In genomic region chr7:80187501-80187900, GRCm38 (mm10) we compare ENCODE assay signal across 8 mouse cellular contexts. TPM values are rescaled to one million over a fixed set of nuclear protein-coding genes. Genes with fewer than 3 reads are reported as not detected.
DNase-seq lines count a peak whose midpoint lies in the region; ATAC-seq and TF ChIP-seq lines count a peak whose summit lies in the region.

No protein-coding gene starts in this region.

- H3K36me3 ChIP-seq in megakaryocyte, embryonic 14.5 days (replicated peaks; ENCODE audit: low read length), result peaks cover 4% of the 10 kb centered on the region
- no peaks in the 10 kb centered on the region for H3K36me3 ChIP-seq in limb, embryonic 14.5 days (ENCODE audit: control insufficient read depth, insufficient read depth, low read length)
- H3K36me3 ChIP-seq in stomach, embryonic 15.5 days, result no peaks in the 10 kb centered on the region

- H3K9ac ChIP-seq in limb, embryonic 14.5 days (ENCODE audit: low read depth, low read length, severe bottlenecking), result no peak overlapping the region
- H3K9ac ChIP-seq in stomach, embryonic 15.5 days, result peak overlapping the region; percentile 19; the same call in 1 of the 2 replicates

- DNase-seq in cerebellum, adult 9-10 months, result peak; percentile 46
- DNase-seq in limb, embryonic 14.5 days (ENCODE audit: low spot score), result no peak
- no peak for DNase-seq in spleen, postnatal 4 days (ENCODE audit: low spot score in 2 of 2)
- DNase-seq in frontal cortex, postnatal 25 days (ENCODE audit: low spot score in 2 of 2), result no peak

- H3K4me1 ChIP-seq in megakaryocyte, embryonic 14.5 days, result peaks cover 85% of the 10 kb centered on the region
- H3K4me1 ChIP-seq in limb, embryonic 14.5 days (ENCODE audit: control insufficient read depth, insufficient read depth, low read length), result peaks cover 34% of the 10 kb centered on the region
- peaks cover 39% of the 10 kb centered on the region for H3K4me1 ChIP-seq in stomach, embryonic 15.5 days

- no peak overlapping the region for H3K27ac ChIP-seq in limb, embryonic 14.5 days (replicated peaks; ENCODE audit: low read depth, low read length)
- H3K27ac ChIP-seq in stomach, embryonic 15.5 days, result peak overlapping the region; percentile 91

- H3K9me3 ChIP-seq in megakaryocyte, embryonic 14.5 days, result peaks cover 4% of the 10 kb centered on the region; the same call in 1 of the 2 replicates
- H3K9me3 ChIP-seq in limb, embryonic 14.5 days (ENCODE audit: control insufficient read depth, low read length), result no peaks in the 10 kb centered on the region
- no peaks in the 10 kb centered on the region for H3K9me3 ChIP-seq in stomach, embryonic 15.5 days

- 79% methylated on average over 12 of the region's 12 CpGs for WGBS in limb, embryonic 14.5 days
- WGBS in stomach, embryonic 15.5 days, result 66% methylated on average over 12 of the region's 12 CpGs

- H3K4me2 ChIP-seq in limb, embryonic 14.5 days (replicated peaks; ENCODE audit: low read depth, low read length, severe bottlenecking), result peak overlapping the region; percentile 94
- peak overlapping the region; percentile 85 for H3K4me2 ChIP-seq in stomach, embryonic 15.5 days

- no peaks in the 10 kb centered on the region for H3K27me3 ChIP-seq in megakaryocyte, embryonic 14.5 days (replicated peaks)
- no peaks in the 10 kb centered on the region for H3K27me3 ChIP-seq in limb, embryonic 14.5 days (ENCODE audit: control insufficient read depth, insufficient read depth, low read length)
- H3K27me3 ChIP-seq in stomach, embryonic 15.5 days (replicated peaks), result no peaks in the 10 kb centered on the region

- no peak for ATAC-seq in cerebellum, adult (ENCODE audit: insufficient number of reproducible peaks, low FRiP score, low TSS enrichment)
- ATAC-seq in megakaryocyte, adult 5-6 weeks (ENCODE audit: poor library complexity, severe bottlenecking), result no peak
- no peak for ATAC-seq in limb, embryonic 14.5 days (ENCODE audit: low FRiP score, low read depth)
- no peak for ATAC-seq in stomach, embryonic 15.5 days (ENCODE audit: insufficient read depth, low FRiP score, low read depth)

- TF ChIP-seq POLR2A in limb, embryonic 14.5 days (IDR thresholded peaks at IDR 0.05; ENCODE audit: borderline replicate concordance, extremely low read depth, insufficient read depth, insufficient read length), result no peak

- H3K4me3 ChIP-seq in megakaryocyte, embryonic 14.5 days (replicated peaks), result peak overlapping the region; percentile 26
- H3K4me3 ChIP-seq in limb, embryonic 14.5 days (replicated peaks; ENCODE audit: low read length), result peak overlapping the region; percentile 51
- peak overlapping the region; percentile 64 for H3K4me3 ChIP-seq in stomach, embryonic 15.5 days (replicated peaks)

RNA-seq across cellular contexts. Expression of gene Sema4b, which starts 0.9 kb away (rescaled TPM):
- polyA plus RNA-seq in megakaryocyte, embryonic 14.5 days (2012; ENCODE audit: insufficient read depth, low replicate concordance), result 30.8 and 31.0 TPM in 2 replicates
- total RNA-seq in megakaryocyte, adult 5-6 weeks (2015), result 10.1 and 13.7 TPM in 2 replicates
- total RNA-seq in megakaryocyte, adult 5-6 weeks (2017), result 10.5 and 11.1 TPM in 2 replicates
- polyA plus RNA-seq in limb, embryonic 14.5 days (2012; rRNA removed), result 8.2 and 12.3 TPM in 2 replicates
- 11.5 and 12.0 TPM in 2 replicates for polyA plus RNA-seq in limb, embryonic 14.5 days (2014; fragmentation: Nextera tagmentation; extraction: Ambion mirVana)
- polyA plus RNA-seq in stomach, embryonic 15.5 days (2015; fragmentation: Nextera tagmentation; extraction: Ambion mirVana), result 22.1 and 23.8 TPM in 2 replicates

RNA-seq across cellular contexts. Expression of gene Cib1, which starts 45.1 kb away (rescaled TPM):
- polyA plus RNA-seq in megakaryocyte, embryonic 14.5 days (2012; ENCODE audit: insufficient read depth, low replicate concordance), result 42.4 and 54.0 TPM in 2 replicates
- 107 and 134 TPM in 2 replicates for total RNA-seq in megakaryocyte, adult 5-6 weeks (2015)
- total RNA-seq in megakaryocyte, adult 5-6 weeks (2017), result 86.5 and 98.1 TPM in 2 replicates
- 37.8 and 52.0 TPM in 2 replicates for polyA plus RNA-seq in limb, embryonic 14.5 days (2012; rRNA removed)
- 66.1 and 72.1 TPM in 2 replicates for polyA plus RNA-seq in limb, embryonic 14.5 days (2014; fragmentation: Nextera tagmentation; extraction: Ambion mirVana)
- 157 and 158 TPM in 2 replicates for polyA plus RNA-seq in stomach, embryonic 15.5 days (2015; fragmentation: Nextera tagmentation; extraction: Ambion mirVana)

RNA-seq across cellular contexts. Expression of gene Gdpgp1, which starts 45.2 kb away (rescaled TPM):
- 1.6 and 7.0 TPM in 2 replicates for polyA plus RNA-seq in megakaryocyte, embryonic 14.5 days (2012; ENCODE audit: insufficient read depth, low replicate concordance)
- total RNA-seq in megakaryocyte, adult 5-6 weeks (2015), result 5.2 and 5.4 TPM in 2 replicates
- 1.9 and 2.7 TPM in 2 replicates for total RNA-seq in megakaryocyte, adult 5-6 weeks (2017)
- polyA plus RNA-seq in limb, embryonic 14.5 days (2012; rRNA removed), result 2.0 TPM in 2 replicates
- polyA plus RNA-seq in limb, embryonic 14.5 days (2014; fragmentation: Nextera tagmentation; extraction: Ambion mirVana), result 2.1 and 2.4 TPM in 2 replicates
- polyA plus RNA-seq in stomach, embryonic 15.5 days (2015; fragmentation: Nextera tagmentation; extraction: Ambion mirVana), result 5.2 and 5.3 TPM in 2 replicates

RNA-seq across cellular contexts. Expression of gene Ttll13, which starts 58.7 kb away (rescaled TPM):
- polyA plus RNA-seq in megakaryocyte, embryonic 14.5 days (2012; ENCODE audit: insufficient read depth, low replicate concordance), result 0.11 TPM in 1 of 2 replicates, not detected in the other
- 0.07 TPM in 1 of 2 replicates, not detected in the other for total RNA-seq in megakaryocyte, adult 5-6 weeks (2015)
- 0.12 TPM in 1 of 2 replicates, not detected in the other for total RNA-seq in megakaryocyte, adult 5-6 weeks (2017)
- polyA plus RNA-seq in limb, embryonic 14.5 days (2012; rRNA removed), result 0.28 and 0.59 TPM in 2 replicates
- polyA plus RNA-seq in limb, embryonic 14.5 days (2014; fragmentation: Nextera tagmentation; extraction: Ambion mirVana), result 0.73 and 0.94 TPM in 2 replicates
- 1.1 and 1.6 TPM in 2 replicates for polyA plus RNA-seq in stomach, embryonic 15.5 days (2015; fragmentation: Nextera tagmentation; extraction: Ambion mirVana)
